Mouse (Mus musculus): ENCODE data around the gene Flt1.

DNA sequence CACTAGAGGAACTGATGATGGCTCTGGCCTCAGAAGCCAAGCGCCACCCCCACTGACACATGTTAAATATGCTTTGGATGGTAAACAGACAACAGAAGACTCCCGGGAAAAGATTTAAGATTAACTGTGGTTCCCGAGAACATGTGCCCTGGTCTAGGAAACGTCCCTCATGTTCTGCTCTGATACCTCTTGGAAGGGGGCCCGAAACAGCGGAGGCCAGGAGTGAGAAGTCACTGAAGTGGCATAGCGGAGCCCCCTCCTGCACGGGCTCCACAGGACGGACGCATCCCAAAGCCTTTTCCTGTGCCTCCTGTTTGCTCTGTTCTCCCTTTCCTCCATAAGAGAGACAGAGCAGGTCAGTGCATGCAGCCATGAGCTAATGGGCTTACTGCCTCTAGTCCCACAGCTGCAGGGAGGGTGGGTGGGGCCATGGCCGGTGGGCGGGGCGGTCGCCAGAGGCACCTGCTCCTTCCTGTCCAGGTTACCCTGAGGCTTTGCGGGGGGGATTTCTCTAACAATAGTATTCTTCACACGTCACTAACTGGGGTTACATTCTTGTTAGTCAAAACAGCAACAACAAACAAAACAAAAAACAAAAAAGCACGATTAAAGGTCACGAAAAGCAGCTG lies 162.2 kb downstream of the Flt1 start:
- TF ChIP-seq CTCF (IDR thresholded peaks at IDR 0.05; ENCODE audit: low read depth) (no peak), EP300 (IDR thresholded peaks at IDR 0.05; ENCODE audit: low read depth) (no peak)

All from liver, embryonic 14.5 days (tissue).